Mouse (Mus musculus) kidney, adult 11 months (tissue): ENCODE measurements around the gene Pcyox1.

Experiments used
- DNase-seq: peaks from one replicate; pipeline ENCODE4 v3.0.0; 2022

The Pcyox1 gene

GRCm38 (mm10) chr6:86396581-86397256 lies at the start of gene Pcyox1:
Gene Pcyox1, minus strand, starts transcription at chr6:86397154.
- peak; percentile 85 for DNase-seq

GRCm38 (mm10) chr6:86445551-86445950 lies 48.6 kb upstream of the Pcyox1 start:
- DNase-seq, result no peak

GRCm38 (mm10) chr6:86441571-86441970 lies 44.6 kb upstream of the Pcyox1 start:
- DNase-seq, result no peak

- DNase-seq, result no peak
These were observed 42.6 kb upstream of the Pcyox1 start for GRCm38 (mm10) chr6:86439531-86439930.

GRCm38 (mm10) chr6:86439119-86439496 lies 42.2 kb upstream of the Pcyox1 start:
- no peak for DNase-seq

GRCm38 (mm10) chr6:86438272-86439118 lies 41.5 kb upstream of the Pcyox1 start, which contains the start of gene C87436:
Gene C87436, plus strand, starts transcription at chr6:86438374.
- DNase-seq, result peak; percentile 96

- peak; percentile 55 for DNase-seq
These were observed 40.8 kb upstream of the Pcyox1 start for GRCm38 (mm10) chr6:86437711-86438110.

- no peak for DNase-seq
These were observed 36.7 kb upstream of the Pcyox1 start for GRCm38 (mm10) chr6:86433696-86434095.

GRCm38 (mm10) chr6:86431531-86431930 lies 34.6 kb upstream of the Pcyox1 start:
- DNase-seq, result no peak

GRCm38 (mm10) chr6:86426358-86426757 lies 29.4 kb upstream of the Pcyox1 start, which contains the start of gene Gm44790:
Gene Gm44790, plus strand, starts transcription at chr6:86426658.
- no peak for DNase-seq

GRCm38 (mm10) chr6:86420491-86420890 lies 23.5 kb upstream of the Pcyox1 start:
- no peak for DNase-seq

GRCm38 (mm10) chr6:86419239-86419638 lies 22.3 kb upstream of the Pcyox1 start:
- DNase-seq, result no peak

GRCm38 (mm10) chr6:86418711-86419110 lies 21.8 kb upstream of the Pcyox1 start:
- DNase-seq, result no peak

- no peak for DNase-seq
These were observed 9.4 kb upstream of the Pcyox1 start for GRCm38 (mm10) chr6:86406306-86406705.

GRCm38 (mm10) chr6:86404996-86405395 lies 8.0 kb upstream of the Pcyox1 start:
- no peak for DNase-seq

GRCm38 (mm10) chr6:86404100-86404861 lies 7.3 kb upstream of the Pcyox1 start, which contains the start of gene Tia1:
Gene Tia1, plus strand, starts transcription at chr6:86404219.
- DNase-seq, result peak; percentile 97

- DNase-seq, result no peak
These were observed 6.8 kb upstream of the Pcyox1 start for GRCm38 (mm10) chr6:86403728-86404099.

GRCm38 (mm10) chr6:86402681-86403607 lies 6.0 kb upstream of the Pcyox1 start:
- DNase-seq, result no peak

- DNase-seq, result peak; percentile 87
These were observed 4.0 kb upstream of the Pcyox1 start for GRCm38 (mm10) chr6:86400972-86401371.

GRCm38 (mm10) chr6:86399995-86400394 lies 3.0 kb upstream of the Pcyox1 start:
- no peak for DNase-seq

- no peak for DNase-seq
These were observed 2.0 kb upstream of the Pcyox1 start for GRCm38 (mm10) chr6:86398986-86399385.
